Comparison of ENCODE assay signal across 8 mouse cellular contexts in the genomic region with DNA sequence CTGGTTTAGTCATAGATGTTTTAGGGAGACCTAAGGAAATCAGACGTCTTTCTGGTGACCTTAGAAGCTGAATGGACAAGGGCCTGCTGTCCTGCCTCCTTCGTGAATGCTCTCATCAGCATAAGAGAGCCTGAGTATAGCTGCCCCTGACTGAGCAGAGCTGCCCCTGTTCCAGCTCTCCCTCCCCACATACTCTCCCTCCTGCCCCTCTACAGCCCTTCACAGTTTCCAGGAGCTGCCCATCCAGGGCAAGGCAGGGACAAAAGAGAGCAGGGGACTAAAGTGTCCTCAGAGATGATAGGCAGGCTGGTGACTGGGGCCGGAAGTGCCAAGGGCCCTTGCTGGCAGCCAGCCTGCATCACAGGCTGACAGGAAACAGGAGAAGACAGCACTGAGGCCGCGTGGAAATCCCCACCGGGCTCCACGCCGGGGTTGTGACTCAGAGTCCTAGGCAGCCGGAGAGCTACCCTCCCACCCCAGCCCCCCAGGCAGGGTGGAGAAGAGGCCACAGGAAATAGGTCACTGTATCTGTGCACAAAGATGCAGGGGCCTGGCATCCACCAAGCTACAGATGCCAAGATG. TPM values are rescaled to one million over a fixed set of nuclear protein-coding genes. Genes with fewer than 3 reads are reported as not detected.
DNase-seq lines count a peak whose midpoint lies in the region; ATAC-seq and TF ChIP-seq lines count a peak whose summit lies in the region.

No protein-coding gene starts in this region.

- no peak overlapping the region for H3K4me2 ChIP-seq in hindbrain, postnatal 0 days (ENCODE audit: low read depth, low read length)
- H3K4me2 ChIP-seq in liver, embryonic 13.5 days = no peak overlapping the region

- ATAC-seq in hindbrain, postnatal 0 days = peak; percentile 64
- no peak for ATAC-seq in liver, embryonic 13.5 days (ENCODE audit: low read depth)

- no peaks in the 10 kb centered on the region for H3K36me3 ChIP-seq in hindbrain, postnatal 0 days (ENCODE audit: insufficient read depth, low read length)
- peaks cover 10% of the 10 kb centered on the region for H3K36me3 ChIP-seq in liver, embryonic 13.5 days

- peaks cover 18% of the 10 kb centered on the region; the same call in 1 of the 2 replicates for H3K4me1 ChIP-seq in hindbrain, postnatal 0 days (ENCODE audit: insufficient read depth, low read length)
- peaks cover 58% of the 10 kb centered on the region for H3K4me1 ChIP-seq in liver, embryonic 13.5 days (replicated peaks)

- no peak overlapping the region for H3K4me3 ChIP-seq in hindbrain, postnatal 0 days (ENCODE audit: low read length)
- H3K4me3 ChIP-seq in liver, embryonic 13.5 days (replicated peaks) = no peak overlapping the region

- H3K27ac ChIP-seq in hindbrain, postnatal 0 days = peak overlapping the region; percentile 56; the same call in 1 of the 2 replicates
- peak overlapping the region; percentile 53 for H3K27ac ChIP-seq in liver, embryonic 13.5 days

- no peaks in the 10 kb centered on the region for H3K27me3 ChIP-seq in hindbrain, postnatal 0 days (ENCODE audit: insufficient read depth, low read length)
- H3K27me3 ChIP-seq in liver, embryonic 13.5 days = no peaks in the 10 kb centered on the region

- H3K9me3 ChIP-seq in hindbrain, postnatal 0 days (ENCODE audit: low read length) = no peaks in the 10 kb centered on the region
- peaks cover 6% of the 10 kb centered on the region for H3K9me3 ChIP-seq in liver, embryonic 13.5 days (replicated peaks)

- 13% methylated on average over 9 of the region's 9 CpGs for WGBS in hindbrain, postnatal 0 days
- WGBS in liver, embryonic 13.5 days (ENCODE audit: insufficient replicate concordance) = 33% methylated on average over 9 of the region's 9 CpGs

- DNase-seq in layer of hippocampus, adult 9-11 months = peak; percentile 81
- no peak for DNase-seq in layer of hippocampus, postnatal 14 days (ENCODE audit: low spot score in 2 of 2)
- DNase-seq in brain, adult 2 months (ENCODE audit: low read depth, low spot score) = peak; percentile 73
- DNase-seq in frontal cortex, postnatal 36 days (ENCODE audit: low spot score in 2 of 2) = peak; percentile 37 to 38
- peak; percentile 56 for DNase-seq in hindbrain, postnatal 0 days (ENCODE audit: low spot score)
- DNase-seq in liver, embryonic 13.5 days = no peak
- peak; percentile 94 to 96 for DNase-seq in natural killer cell, adult 2 months (ENCODE audit: low spot score in 2 of 2)
- DNase-seq in thymus, postnatal 36 days = peak; percentile 72 to 83

- peak overlapping the region; percentile 17; the same call in 1 of the 2 replicates for H3K9ac ChIP-seq in hindbrain, postnatal 0 days (replicated peaks; ENCODE audit: low read length)
- H3K9ac ChIP-seq in liver, embryonic 13.5 days = 0 out of 2 replicates have a peak overlapping the region, but pooled peaks have one; percentile 4

- TF ChIP-seq CTCF in hindbrain, postnatal 0 days (IDR thresholded peaks at IDR 0.05; ENCODE audit: low read depth) = no peak

RNA-seq across cellular contexts. Expression of gene Smad3, which starts 51.6 kb away (rescaled TPM):
- total RNA-seq in layer of hippocampus, postnatal 14 days (2021) = 10 to 100 TPM; 18.9 to 24.3 TPM
- 26.5 and 34.0 TPM in 2 replicates for total RNA-seq in hindbrain, postnatal 0 days (2014; rRNA removed)
- polyA plus RNA-seq in hindbrain, postnatal 0 days (2015; fragmentation: Nextera tagmentation; extraction: Ambion mirVana) = 7.2 and 7.5 TPM in 2 replicates
- polyA plus RNA-seq in liver, embryonic 13.5 days (2015; fragmentation: Nextera tagmentation; extraction: Ambion mirVana) = 2.7 and 3.0 TPM in 2 replicates

Comparison
In these comparisons a context has a peak if more than half of its experiments do, and no peak if none do; other contexts are left out.
1. DNase-seq: peak in layer of hippocampus, adult 9-11 months (single experiment), brain, adult 2 months (single experiment), frontal cortex, postnatal 36 days (2 of 2), hindbrain, postnatal 0 days (single experiment), natural killer cell, adult 2 months (2 of 2) and thymus, postnatal 36 days (2 of 2); none in layer of hippocampus, postnatal 14 days (0 of 2) and liver, embryonic 13.5 days (single experiment).